Mouse (Mus musculus) testis, adult 2 months (tissue): ENCODE results near the gene Ddi2.

ENCODE experiments used
- CTCF ChIP-seq: fragments of 200-500 bp; IDR thresholded peaks from 2 replicates; pipeline ENCODE4 v1.5.1; 2012; ENCODE audit warnings: low read depth, mild to moderate bottlenecking, inconsistent platforms, low read length, moderate library complexity; ENCODE audit not compliant: control insufficient read depth, insufficient read depth, insufficient replicate concordance
- POLR2A ChIP-seq: fragments of 200-500 bp; IDR thresholded peaks from 2 replicates; pipeline ENCODE4 v1.6.1; 2012; ENCODE audit warnings: low read depth, mild to moderate bottlenecking, inconsistent platforms, low read length, moderate library complexity; ENCODE audit not compliant: control insufficient read depth

DNA sequence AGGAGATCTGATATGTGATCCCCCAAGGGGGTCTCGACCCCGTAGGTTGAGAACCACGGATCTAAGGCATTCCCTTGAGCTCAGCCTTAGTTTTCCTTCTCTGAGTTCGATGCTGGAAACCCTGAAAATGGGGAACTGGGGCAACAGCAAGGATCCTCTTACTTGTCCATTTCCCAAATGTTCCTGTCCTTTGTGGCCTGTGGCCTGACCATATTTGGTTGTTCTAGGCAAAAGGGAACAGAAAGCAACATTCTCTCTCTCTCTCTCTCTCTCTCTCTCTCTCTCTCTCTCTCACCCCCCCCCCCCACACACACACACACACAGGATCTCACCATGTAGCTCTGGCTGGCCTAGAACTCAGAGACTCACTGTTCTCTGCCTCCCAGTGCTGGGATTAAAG, 13.6 kb upstream of the Ddi2 start:
- TF ChIP-seq CTCF (no peak), POLR2A (no peak)
